Mouse (Mus musculus) neural tube, embryonic 15.5 days (tissue): ENCODE measurements around the gene Atm. TPM values are rescaled to one million over a fixed set of nuclear protein-coding genes. Genes with fewer than 3 reads are reported as not detected.

ENCODE experiments used
- ATAC-seq: fragments of 200-750 bp; cut with Nextera tagmentation; 2 replicates; pipeline ENCODE4 v1.8.0; 2017; ENCODE audit warnings: mild to moderate bottlenecking, moderate TSS enrichment, moderate library complexity; ENCODE audit not compliant: low FRiP score
- H3K27ac ChIP-seq: fragments of 300-500 bp; sonication (generic); replicated peaks from 2 replicates; pipeline ENCODE4 v1.5.1; 2015; ENCODE audit warnings: mild to moderate bottlenecking, inconsistent platforms
- H3K27me3 ChIP-seq: fragments of 300-500 bp; sonication (generic); replicated peaks from 2 replicates; pipeline ENCODE4 v1.6.1; 2015; ENCODE audit warnings: inconsistent platforms
- H3K36me3 ChIP-seq: fragments of 300-500 bp; sonication (generic); 2 replicates; pipeline ENCODE4 v1.6.1; 2015; ENCODE audit warnings: inconsistent platforms
- H3K4me1 ChIP-seq: fragments of 300-500 bp; sonication (generic); 2 replicates; pipeline ENCODE4 v1.6.1; 2015; ENCODE audit warnings: inconsistent platforms
- H3K4me2 ChIP-seq: fragments of 300-500 bp; sonication (generic); 2 replicates; pipeline ENCODE4 v1.6.1; 2015; ENCODE audit warnings: inconsistent platforms, mild to moderate bottlenecking, moderate library complexity
- H3K4me3 ChIP-seq: fragments of 300-500 bp; sonication (generic); replicated peaks from 2 replicates; pipeline ENCODE4 v1.5.1; 2015; ENCODE audit warnings: mild to moderate bottlenecking, inconsistent platforms
- H3K9ac ChIP-seq: fragments of 300-500 bp; sonication (generic); replicated peaks from 2 replicates; pipeline ENCODE4 v1.6.1; 2015; ENCODE audit warnings: mild to moderate bottlenecking, inconsistent platforms
- H3K9me3 ChIP-seq: fragments of 300-500 bp; sonication (generic); replicated peaks from 2 replicates; pipeline ENCODE4 v1.6.1; 2016; ENCODE audit warnings: inconsistent platforms
- WGBS: fragments of 180-500 bp; shearing (Covaris S2); methylation state at CpG from one replicate; pipeline ENCODE4 v1.1.7; 2015; ENCODE audit warnings: mixed read lengths; 5-methylcytosine and 5-hydroxymethylcytosine counted together
- polyA plus RNA-seq: library from polyadenylated mRNA; unstranded; fragments of >200 nt; fragmentation: Nextera tagmentation; extraction: Ambion mirVana; gene quantifications from 2 replicates; pipeline ENCODE4 v1.2.1, GENCODE M21; 2015

Atm gene
- polyA plus RNA-seq, 1 experiment from 2014 or later = 9.2 TPM

DNA sequence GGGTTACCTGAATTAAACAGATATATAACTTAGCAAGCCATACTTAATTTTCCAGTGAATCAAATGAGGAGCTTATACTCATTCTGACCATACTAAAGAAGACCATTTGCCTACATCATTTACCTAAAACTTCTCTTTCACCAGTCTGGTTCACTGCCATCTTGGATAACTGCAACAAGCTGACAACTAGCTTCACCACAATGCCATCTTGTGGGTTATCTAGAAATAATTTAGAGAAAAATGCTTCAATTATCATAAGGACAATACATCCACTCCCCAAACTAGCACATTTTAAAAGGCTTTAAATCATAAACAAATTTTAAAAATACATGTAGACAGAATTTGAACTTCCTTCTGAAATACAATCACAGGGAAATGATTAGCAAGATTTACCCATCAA is 50.7 kb downstream of the Atm start:
- Histone ChIP-seq H3K36me3 (peaks cover 39% of the 10 kb centered on the region), H3K27ac (no peak overlapping the region)
- ATAC-seq = no peak

GRCm38 (mm10) chr9:53472806-53473518 is 63.6 kb downstream of the Atm start:
- Histone ChIP-seq H3K36me3 (no peaks in the 10 kb centered on the region), H3K9me3 (no peaks in the 10 kb centered on the region), H3K4me2 (no peak overlapping the region), H3K27me3 (no peaks in the 10 kb centered on the region), H3K27ac (no peak overlapping the region), H3K4me1 (no peaks in the 10 kb centered on the region), H3K4me3 (no peak overlapping the region), H3K9ac (no peak overlapping the region)
- ATAC-seq = no peak
- WGBS = 82% methylated on average over 9 of the region's 9 CpGs

More for the DNA sequence above, 50.7 kb downstream of the Atm start:
- no peaks in the 10 kb centered on the region for H3K27me3 ChIP-seq
- no peak overlapping the region for H3K9ac ChIP-seq
- no peaks in the 10 kb centered on the region for H3K4me1 ChIP-seq
- no peak overlapping the region for H3K4me3 ChIP-seq
- no peak overlapping the region for H3K4me2 ChIP-seq
- no peaks in the 10 kb centered on the region for H3K9me3 ChIP-seq

DNA sequence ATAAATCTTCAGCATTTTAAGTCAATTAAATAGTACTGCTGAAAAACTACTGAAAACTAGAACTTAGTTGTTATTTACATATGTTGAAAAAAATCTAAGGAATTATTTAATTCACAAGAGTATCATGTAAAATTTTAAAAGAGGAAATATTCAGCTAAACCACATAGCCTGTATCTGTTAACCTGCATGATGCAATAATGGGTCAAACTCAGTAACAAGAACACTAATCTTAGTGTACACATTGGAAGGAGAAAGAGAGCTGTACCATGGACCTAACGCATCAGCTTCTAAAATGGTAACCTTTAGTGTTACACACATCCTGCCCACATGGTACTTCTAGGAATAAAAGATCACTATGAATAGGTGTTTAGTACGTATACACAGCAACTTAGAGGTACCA is 84.5 kb downstream of the Atm start:
- ATAC-seq = no peak
- no peak overlapping the region for H3K4me3 ChIP-seq
- 93% methylated on average over 2 of the region's 2 CpGs for WGBS

DNA sequence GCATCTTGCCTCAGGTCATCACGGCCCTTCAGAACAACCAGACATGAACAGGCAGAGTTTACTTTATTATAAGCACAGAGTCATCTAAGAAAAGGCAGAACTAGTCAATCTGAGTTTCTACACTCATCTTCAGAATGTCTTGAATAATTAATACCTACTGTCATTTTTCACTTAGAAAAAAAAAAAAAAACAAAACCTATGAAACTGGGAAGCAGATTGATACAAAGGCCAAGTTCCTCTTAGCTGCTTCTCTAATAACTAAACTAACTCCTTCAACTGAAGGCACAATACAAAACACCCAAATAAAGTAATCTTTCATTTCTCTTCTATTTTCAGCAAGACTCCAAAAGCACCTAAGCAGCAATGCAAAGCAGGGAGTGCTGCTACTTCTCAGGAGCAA is 85.9 kb downstream of the Atm start:
- Histone ChIP-seq H3K9ac (no peak overlapping the region), H3K9me3 (no peaks in the 10 kb centered on the region), H3K4me1 (no peaks in the 10 kb centered on the region), H3K36me3 (peaks cover 43% of the 10 kb centered on the region), H3K4me2 (no peak overlapping the region), H3K27me3 (no peaks in the 10 kb centered on the region), H3K27ac (no peak overlapping the region), H3K4me3 (no peak overlapping the region)
- ATAC-seq = no peak
- 95% methylated on average over 1 of the region's 1 CpGs for WGBS

More for the DNA sequence above, 84.5 kb downstream of the Atm start:
- no peaks in the 10 kb centered on the region for H3K4me1 ChIP-seq
- H3K27ac ChIP-seq = no peak overlapping the region
- H3K36me3 ChIP-seq = peaks cover 44% of the 10 kb centered on the region
- no peak overlapping the region for H3K4me2 ChIP-seq
- no peaks in the 10 kb centered on the region for H3K9me3 ChIP-seq
- no peak overlapping the region for H3K9ac ChIP-seq
- H3K27me3 ChIP-seq = no peaks in the 10 kb centered on the region

DNA sequence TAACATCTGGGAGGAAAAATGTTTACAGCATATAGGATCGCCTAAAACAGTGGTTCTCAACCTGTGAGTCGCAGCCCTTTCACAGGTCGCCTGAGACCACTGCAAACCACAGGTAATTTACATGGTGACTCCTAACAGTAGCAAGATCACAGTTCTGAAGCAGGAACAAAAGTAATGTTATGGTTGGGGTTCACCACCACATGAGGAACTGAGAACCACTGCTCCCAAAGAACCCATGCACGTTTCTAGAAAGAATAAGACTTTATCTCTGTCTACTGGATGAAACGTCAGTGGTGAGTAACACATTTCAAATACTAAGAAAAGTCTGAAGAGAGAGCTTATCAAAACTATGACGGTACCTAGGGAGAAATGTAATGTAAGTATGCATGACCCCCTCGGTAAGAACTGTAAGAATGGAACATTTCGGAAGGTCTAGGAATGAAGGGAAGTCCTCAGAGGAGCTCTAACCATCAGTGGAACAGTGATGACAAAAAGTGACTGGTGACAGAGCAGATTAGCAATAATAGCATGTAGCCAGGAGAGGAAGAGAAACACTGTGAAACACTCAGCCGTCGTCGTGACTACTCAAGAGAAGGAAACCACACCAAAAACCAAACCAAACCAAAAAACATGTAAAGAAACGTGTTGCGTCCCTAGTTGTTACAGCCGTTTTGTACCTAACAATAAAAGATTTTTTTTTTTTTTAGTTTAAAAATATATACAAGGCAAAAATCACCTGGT is 100.5 kb downstream of the Atm start:
- Histone ChIP-seq H3K27me3 (no peaks in the 10 kb centered on the region), H3K27ac (no peak overlapping the region), H3K9me3 (no peaks in the 10 kb centered on the region), H3K4me2 (no peak overlapping the region), H3K36me3 (peaks cover 23% of the 10 kb centered on the region), H3K4me1 (no peaks in the 10 kb centered on the region), H3K4me3 (no peak overlapping the region), H3K9ac (no peak overlapping the region)
- ATAC-seq = no peak
- 92% methylated on average over 14 of the region's 14 CpGs for WGBS

- Histone ChIP-seq H3K9me3 (no peaks in the 10 kb centered on the region), H3K4me1 (no peaks in the 10 kb centered on the region), H3K4me3 (no peak overlapping the region), H3K27me3 (no peaks in the 10 kb centered on the region), H3K27ac (no peak overlapping the region), H3K9ac (no peak overlapping the region), H3K36me3 (no peaks in the 10 kb centered on the region), H3K4me2 (no peak overlapping the region)
- 77% methylated on average over 3 of the region's 3 CpGs for WGBS
- no peak for ATAC-seq
Measured at GRCm38 (mm10) chr9:53427638-53428037, 108.9 kb downstream of the Atm start.

- H3K4me1 ChIP-seq = no peaks in the 10 kb centered on the region
- WGBS = 89% methylated on average over 3 of the region's 3 CpGs
- no peak for ATAC-seq
- H3K27me3 ChIP-seq = no peaks in the 10 kb centered on the region
- H3K36me3 ChIP-seq = no peaks in the 10 kb centered on the region
- no peak overlapping the region for H3K4me2 ChIP-seq
- no peak overlapping the region for H3K4me3 ChIP-seq
- H3K27ac ChIP-seq = no peak overlapping the region
- no peak overlapping the region for H3K9ac ChIP-seq
- no peaks in the 10 kb centered on the region for H3K9me3 ChIP-seq
Measured at GRCm38 (mm10) chr9:53426726-53427125, 109.8 kb downstream of the Atm start.

GRCm38 (mm10) chr9:53422133-53422896 is 114.2 kb downstream of the Atm start:
- Histone ChIP-seq H3K27me3 (no peaks in the 10 kb centered on the region), H3K9ac (no peak overlapping the region), H3K4me2 (no peak overlapping the region), H3K36me3 (no peaks in the 10 kb centered on the region), H3K9me3 (no peaks in the 10 kb centered on the region), H3K4me1 (no peaks in the 10 kb centered on the region), H3K27ac (no peak overlapping the region), H3K4me3 (no peak overlapping the region)
- ATAC-seq = no peak
- 82% methylated on average over 9 of the region's 9 CpGs for WGBS

- 81% methylated on average over 3 of the region's 3 CpGs for WGBS
- no peak for ATAC-seq
- no peak overlapping the region for H3K27ac ChIP-seq
Measured at GRCm38 (mm10) chr9:53409427-53409826, 127.1 kb downstream of the Atm start.

GRCm38 (mm10) chr9:53408953-53409361 is 127.6 kb downstream of the Atm start:
- H3K36me3 ChIP-seq = no peaks in the 10 kb centered on the region
- WGBS = 80% methylated on average over 2 of the region's 2 CpGs
- no peak overlapping the region for H3K27ac ChIP-seq
- H3K4me2 ChIP-seq = no peak overlapping the region
- ATAC-seq = no peak
- H3K4me3 ChIP-seq = no peak overlapping the region
- H3K9me3 ChIP-seq = no peaks in the 10 kb centered on the region
- H3K27me3 ChIP-seq = no peaks in the 10 kb centered on the region
- no peak overlapping the region for H3K9ac ChIP-seq
- H3K4me1 ChIP-seq = peaks cover 18% of the 10 kb centered on the region

More at GRCm38 (mm10) chr9:53409427-53409826, 127.1 kb downstream of the Atm start:
- no peak overlapping the region for H3K9ac ChIP-seq
- no peaks in the 10 kb centered on the region for H3K36me3 ChIP-seq
- H3K9me3 ChIP-seq = no peaks in the 10 kb centered on the region
- peaks cover 16% of the 10 kb centered on the region for H3K4me1 ChIP-seq
- H3K27me3 ChIP-seq = no peaks in the 10 kb centered on the region
- H3K4me3 ChIP-seq = no peak overlapping the region
- H3K4me2 ChIP-seq = no peak overlapping the region

- Histone ChIP-seq H3K4me2 (no peak overlapping the region), H3K27me3 (no peaks in the 10 kb centered on the region), H3K9ac (no peak overlapping the region), H3K27ac (no peak overlapping the region), H3K4me3 (no peak overlapping the region), H3K4me1 (peaks cover 18% of the 10 kb centered on the region), H3K36me3 (no peaks in the 10 kb centered on the region), H3K9me3 (no peaks in the 10 kb centered on the region)
- no peak for ATAC-seq
- 90% methylated on average over 4 of the region's 4 CpGs for WGBS
Measured at GRCm38 (mm10) chr9:53408548-53408947, 128.0 kb downstream of the Atm start.
